Mouse (Mus musculus): ENCODE results near the gene Zcchc4. TPM values are rescaled to one million over a fixed set of nuclear protein-coding genes. Genes with fewer than 3 reads are reported as not detected.

The Zcchc4 gene
- polyA plus RNA-seq, 1 experiment from 2014 or later = 8.6 TPM

GRCm38 (mm10) chr5:52805801-52806200, 30.6 kb downstream of the Zcchc4 start:
- Histone ChIP-seq H3K27ac (replicated peaks) (no peak overlapping the region), H3K36me3 (peaks cover 14% of the 10 kb centered on the region), H3K9me3 (replicated peaks) (no peaks in the 10 kb centered on the region), H3K4me3 (replicated peaks) (no peak overlapping the region), H3K9ac (replicated peaks) (no peak overlapping the region), H3K4me2 (no peak overlapping the region), H3K4me1 (no peaks in the 10 kb centered on the region), H3K27me3 (replicated peaks) (no peaks in the 10 kb centered on the region)
- WGBS = 92% methylated on average over 4 of the region's 4 CpGs
- ATAC-seq (ENCODE audit: low FRiP score) = no peak

- ATAC-seq (ENCODE audit: low FRiP score) = no peak
- H3K4me2 ChIP-seq = no peak overlapping the region
- H3K36me3 ChIP-seq = peaks cover 14% of the 10 kb centered on the region
- 86% methylated on average over 8 of the region's 8 CpGs for WGBS
- no peak overlapping the region for H3K4me3 ChIP-seq (replicated peaks)
- no peak overlapping the region for H3K27ac ChIP-seq (replicated peaks)
- no peaks in the 10 kb centered on the region for H3K27me3 ChIP-seq (replicated peaks)
- no peaks in the 10 kb centered on the region for H3K9me3 ChIP-seq (replicated peaks)
- H3K9ac ChIP-seq (replicated peaks) = no peak overlapping the region
- no peaks in the 10 kb centered on the region for H3K4me1 ChIP-seq
These were observed 31.1 kb downstream of the Zcchc4 start for GRCm38 (mm10) chr5:52806349-52806748.

- Histone ChIP-seq H3K4me3 (replicated peaks) (no peak overlapping the region), H3K27me3 (replicated peaks) (no peaks in the 10 kb centered on the region), H3K27ac (replicated peaks) (no peak overlapping the region), H3K4me2 (no peak overlapping the region), H3K9ac (replicated peaks) (no peak overlapping the region), H3K9me3 (replicated peaks) (no peaks in the 10 kb centered on the region), H3K36me3 (peaks cover 14% of the 10 kb centered on the region), H3K4me1 (no peaks in the 10 kb centered on the region)
- 90% methylated on average over 7 of the region's 7 CpGs for WGBS
- no peak for ATAC-seq (ENCODE audit: low FRiP score)
These were observed 31.8 kb downstream of the Zcchc4 start for GRCm38 (mm10) chr5:52807030-52807429.

GRCm38 (mm10) chr5:52810446-52810845, 35.2 kb downstream of the Zcchc4 start:
- WGBS = 97% methylated on average over 6 of the region's 6 CpGs
- no peak overlapping the region for H3K4me2 ChIP-seq

GRCm38 (mm10) chr5:52811056-52811455, 35.8 kb downstream of the Zcchc4 start:
- no peak overlapping the region for H3K9ac ChIP-seq (replicated peaks)
- H3K27ac ChIP-seq (replicated peaks) = no peak overlapping the region
- 91% methylated on average over 14 of the region's 14 CpGs for WGBS
- H3K27me3 ChIP-seq (replicated peaks) = no peaks in the 10 kb centered on the region
- H3K4me2 ChIP-seq = no peak overlapping the region
- no peaks in the 10 kb centered on the region for H3K9me3 ChIP-seq (replicated peaks)
- ATAC-seq (ENCODE audit: low FRiP score) = no peak
- no peaks in the 10 kb centered on the region for H3K4me1 ChIP-seq
- 0 out of 2 replicates have a peak, but pooled peaks cover 4% of the 10 kb centered on the region for H3K36me3 ChIP-seq
- H3K4me3 ChIP-seq (replicated peaks) = no peak overlapping the region

More at GRCm38 (mm10) chr5:52810446-52810845, 35.2 kb downstream of the Zcchc4 start:
- no peak for ATAC-seq (ENCODE audit: low FRiP score)
- Histone ChIP-seq H3K4me3 (replicated peaks) (no peak overlapping the region), H3K36me3 (0 out of 2 replicates have a peak, but pooled peaks cover 4% of the 10 kb centered on the region), H3K4me1 (no peaks in the 10 kb centered on the region), H3K9ac (replicated peaks) (no peak overlapping the region), H3K27ac (replicated peaks) (no peak overlapping the region), H3K9me3 (replicated peaks) (no peaks in the 10 kb centered on the region), H3K27me3 (replicated peaks) (no peaks in the 10 kb centered on the region)

GRCm38 (mm10) chr5:52812456-52812855, 37.2 kb downstream of the Zcchc4 start:
- no peak overlapping the region for H3K4me2 ChIP-seq
- no peak overlapping the region for H3K27ac ChIP-seq (replicated peaks)
- H3K4me1 ChIP-seq = no peaks in the 10 kb centered on the region
- H3K9ac ChIP-seq (replicated peaks) = no peak overlapping the region
- no peaks in the 10 kb centered on the region for H3K27me3 ChIP-seq (replicated peaks)
- 68% methylated on average over 10 of the region's 10 CpGs for WGBS
- no peak for ATAC-seq (ENCODE audit: low FRiP score)
- H3K9me3 ChIP-seq (replicated peaks) = no peaks in the 10 kb centered on the region
- H3K4me3 ChIP-seq (replicated peaks) = no peak overlapping the region
- peaks cover 11% of the 10 kb centered on the region; the same call in 1 of the 2 replicates for H3K36me3 ChIP-seq

- 89% methylated on average over 7 of the region's 7 CpGs for WGBS
- no peak for ATAC-seq (ENCODE audit: low FRiP score)
These were observed 38.1 kb downstream of the Zcchc4 start for GRCm38 (mm10) chr5:52813312-52813711.

GRCm38 (mm10) chr5:52818676-52819075, 43.5 kb downstream of the Zcchc4 start:
- peaks cover 17% of the 10 kb centered on the region; the same call in 1 of the 2 replicates for H3K36me3 ChIP-seq
- no peak overlapping the region for H3K4me3 ChIP-seq (replicated peaks)
- H3K9me3 ChIP-seq (replicated peaks) = no peaks in the 10 kb centered on the region
- H3K4me2 ChIP-seq = no peak overlapping the region
- 94% methylated on average over 7 of the region's 7 CpGs for WGBS
- no peak overlapping the region for H3K9ac ChIP-seq (replicated peaks)
- no peak overlapping the region for H3K27ac ChIP-seq (replicated peaks)
- no peaks in the 10 kb centered on the region for H3K4me1 ChIP-seq
- ATAC-seq (ENCODE audit: low FRiP score) = no peak
- no peaks in the 10 kb centered on the region for H3K27me3 ChIP-seq (replicated peaks)

More at GRCm38 (mm10) chr5:52813312-52813711, 38.1 kb downstream of the Zcchc4 start:
- no peak overlapping the region for H3K4me2 ChIP-seq
- H3K4me1 ChIP-seq = no peaks in the 10 kb centered on the region
- H3K4me3 ChIP-seq (replicated peaks) = no peak overlapping the region
- H3K9ac ChIP-seq (replicated peaks) = no peak overlapping the region
- H3K9me3 ChIP-seq (replicated peaks) = no peaks in the 10 kb centered on the region
- H3K36me3 ChIP-seq = peaks cover 11% of the 10 kb centered on the region; the same call in 1 of the 2 replicates
- no peaks in the 10 kb centered on the region for H3K27me3 ChIP-seq (replicated peaks)
- H3K27ac ChIP-seq (replicated peaks) = no peak overlapping the region

- 0 out of 2 replicates have a peak, but pooled peaks cover 20% of the 10 kb centered on the region for H3K36me3 ChIP-seq
- no peaks in the 10 kb centered on the region for H3K27me3 ChIP-seq (replicated peaks)
- no peaks in the 10 kb centered on the region for H3K4me1 ChIP-seq
- H3K4me2 ChIP-seq = no peak overlapping the region
- H3K9me3 ChIP-seq (replicated peaks) = no peaks in the 10 kb centered on the region
- no peak overlapping the region for H3K27ac ChIP-seq (replicated peaks)
- WGBS = 18% methylated on average over 3 of the region's 3 CpGs
- ATAC-seq (ENCODE audit: low FRiP score) = no peak
- no peak overlapping the region for H3K4me3 ChIP-seq (replicated peaks)
- H3K9ac ChIP-seq (replicated peaks) = no peak overlapping the region
These were observed 46.5 kb downstream of the Zcchc4 start for GRCm38 (mm10) chr5:52821691-52822090.

GRCm38 (mm10) chr5:52827923-52828322, 52.7 kb downstream of the Zcchc4 start:
- Histone ChIP-seq H3K4me3 (replicated peaks) (no peak overlapping the region), H3K4me2 (no peak overlapping the region), H3K9me3 (replicated peaks) (no peaks in the 10 kb centered on the region), H3K9ac (replicated peaks) (no peak overlapping the region), H3K27me3 (replicated peaks) (no peaks in the 10 kb centered on the region), H3K36me3 (0 out of 2 replicates have a peak, but pooled peaks cover 5% of the 10 kb centered on the region), H3K27ac (replicated peaks) (no peak overlapping the region), H3K4me1 (peaks cover 1% of the 10 kb centered on the region; the same call in 1 of the 2 replicates)
- no peak for ATAC-seq (ENCODE audit: low FRiP score)
- 88% methylated on average over 4 of the region's 4 CpGs for WGBS

- H3K9me3 ChIP-seq (replicated peaks) = no peaks in the 10 kb centered on the region
- peak overlapping the region; percentile 84 for H3K4me2 ChIP-seq
- ATAC-seq (ENCODE audit: low FRiP score) = no peak
- H3K36me3 ChIP-seq = peaks cover 5% of the 10 kb centered on the region
- peak overlapping the region; percentile 90 for H3K27ac ChIP-seq (replicated peaks)
- H3K4me3 ChIP-seq (replicated peaks) = peak overlapping the region; percentile 81
- no peaks in the 10 kb centered on the region for H3K27me3 ChIP-seq (replicated peaks)
- peak overlapping the region; percentile 46 for H3K9ac ChIP-seq (replicated peaks)
- H3K4me1 ChIP-seq = peaks cover 28% of the 10 kb centered on the region
These were observed 57.8 kb downstream of the Zcchc4 start for GRCm38 (mm10) chr5:52833005-52833404.

GRCm38 (mm10) chr5:52833761-52834274, 58.6 kb downstream of the Zcchc4 start, which contains the start of gene Anapc4:
Gene Anapc4, plus strand, starts transcription at chr5:52834012.
- Histone ChIP-seq H3K36me3 (peaks cover 11% of the 10 kb centered on the region), H3K9me3 (replicated peaks) (no peaks in the 10 kb centered on the region), H3K27ac (replicated peaks) (peak within 1 kb of the TSS; percentile 90), H3K4me2 (peak within 1 kb of the TSS; percentile 84), H3K9ac (replicated peaks) (peak within 1 kb of the TSS; percentile 92), H3K27me3 (replicated peaks) (no peaks in the 10 kb centered on the region), H3K4me3 (replicated peaks) (peak within 1 kb of the TSS; percentile 81), H3K4me1 (peaks cover 30% of the 10 kb centered on the region)
- peak; percentile 98 for ATAC-seq (ENCODE audit: low FRiP score)
- under 1% methylated on average over 50 of the region's 50 CpGs for WGBS

All from neural tube, embryonic 15.5 days (tissue).